17 mouse cellular contexts compared by ENCODE assay signal in the genomic region with DNA sequence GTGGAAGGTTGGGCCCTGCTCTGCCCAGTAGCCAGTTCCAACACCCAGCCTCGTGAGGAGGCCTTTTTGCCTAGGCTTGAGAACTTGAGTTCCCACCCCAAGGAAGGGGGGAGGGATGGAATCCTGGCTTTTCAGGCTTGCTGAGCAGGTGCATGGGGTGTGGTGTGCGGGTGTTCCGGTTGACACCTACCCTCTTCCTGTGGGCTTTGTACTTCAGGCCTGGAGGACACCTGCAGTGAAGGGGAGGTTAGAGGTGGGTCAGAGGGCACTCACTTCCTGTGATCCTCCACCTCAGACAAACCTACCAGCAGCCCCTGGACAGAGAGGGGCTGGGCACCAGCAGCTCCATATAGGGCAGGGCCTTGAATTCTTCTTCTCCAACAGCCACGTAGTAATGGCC. TPM values are rescaled to one million over a fixed set of nuclear protein-coding genes. Genes with fewer than 3 reads are reported as not detected.
A peak's percentile ranks its signal among the peaks of the same experiment; 100 is the strongest.
DNase-seq lines count a peak whose midpoint lies in the region; ATAC-seq and TF ChIP-seq lines count a peak whose summit lies in the region.
"Had no signal": no experiment of that assay in that cellular context is flagged by ENCODE, and none has a peak within 500 bp of the region (broad histone marks: within the 10 kb centered on the region; RNA-seq: fewer than 3 reads in every experiment).

No protein-coding gene starts in this region.

- ATAC-seq in heart, embryonic 12.5 days (ENCODE audit: insufficient number of reproducible peaks, low FRiP score) = 0 out of 2 replicates have a peak, but pooled peaks have one; percentile 10
- ATAC-seq in stomach, postnatal 0 days (ENCODE audit: low FRiP score, low TSS enrichment) = no peak
- no peak for ATAC-seq in forebrain, postnatal 0 days
- ATAC-seq: intestine, embryonic 16.5 days; midbrain, embryonic 15.5 days had no signal

- H3K9ac ChIP-seq in heart, embryonic 12.5 days = no peak overlapping the region
- H3K9ac ChIP-seq in stomach, postnatal 0 days (ENCODE audit: low read length) = no peak overlapping the region
- no peak overlapping the region for H3K9ac ChIP-seq in forebrain, postnatal 0 days
- H3K9ac ChIP-seq: midbrain, embryonic 15.5 days had no signal

- H3K27me3 ChIP-seq in heart, embryonic 12.5 days (replicated peaks) = no peaks in the 10 kb centered on the region
- no peaks in the 10 kb centered on the region for H3K27me3 ChIP-seq in spleen, adult 2 months (ENCODE audit: control insufficient read depth, insufficient read depth, low read length)
- H3K27me3 ChIP-seq in stomach, postnatal 0 days (ENCODE audit: control insufficient read depth, insufficient read depth, low read length) = no peaks in the 10 kb centered on the region
- no peaks in the 10 kb centered on the region for H3K27me3 ChIP-seq in forebrain, postnatal 0 days (ENCODE audit: insufficient read depth, low read length)
- H3K27me3 ChIP-seq: midbrain, embryonic 15.5 days had no signal

- DNase-seq in heart, adult 9 months (ENCODE audit: low spot score in 2 of 2) = no peak
- no peak for DNase-seq in spleen, adult 2 months (ENCODE audit: low read depth in 1 of 2, low spot score in 2 of 2)
- DNase-seq in spleen, postnatal 14 days (ENCODE audit: low spot score in 2 of 2) = no peak
- DNase-seq in stomach, postnatal 0 days (ENCODE audit: low spot score) = no peak
- no peak for DNase-seq in adrenal gland, postnatal 36 days
- DNase-seq in forebrain, postnatal 0 days = no peak
- no peak for DNase-seq in c-Kit-positive CD71-positive TER-119-positive erythroid progenitor cells, embryonic 14.5 days (ENCODE audit: low spot score)
- DNase-seq: adrenal gland, postnatal 25 days; gastrocnemius, postnatal 25 days; heart, postnatal 14 days; kidney, postnatal 4 days had no signal

- H3K27ac ChIP-seq in heart, embryonic 12.5 days (ENCODE audit: poor library complexity, severe bottlenecking) = no peak overlapping the region
- peak overlapping the region; percentile 53 for H3K27ac ChIP-seq in spleen, adult 2 months (ENCODE audit: insufficient read depth, low read length)
- 0 out of 2 replicates have a peak overlapping the region, but pooled peaks have one; percentile 24 for H3K27ac ChIP-seq in stomach, postnatal 0 days (replicated peaks)
- no peak overlapping the region for H3K27ac ChIP-seq in forebrain, postnatal 0 days (ENCODE audit: low read depth, low read length)
- H3K27ac ChIP-seq: midbrain, embryonic 15.5 days had no signal

- peaks cover 43% of the 10 kb centered on the region for H3K36me3 ChIP-seq in heart, embryonic 12.5 days
- peaks cover 13% of the 10 kb centered on the region for H3K36me3 ChIP-seq in spleen, adult 2 months (ENCODE audit: control insufficient read depth, insufficient read depth, low read length)
- peaks cover 10% of the 10 kb centered on the region for H3K36me3 ChIP-seq in stomach, postnatal 0 days (ENCODE audit: control insufficient read depth, insufficient read depth, low read length)
- H3K36me3 ChIP-seq in forebrain, postnatal 0 days (ENCODE audit: insufficient read depth) = peaks cover 23% of the 10 kb centered on the region

- WGBS in heart, embryonic 12.5 days = 71% methylated on average over 4 of the region's 4 CpGs
- WGBS in spleen, adult 2 months = 65% methylated on average over 4 of the region's 4 CpGs
- 59% methylated on average over 4 of the region's 4 CpGs for WGBS in stomach, postnatal 0 days
- 81% methylated on average over 4 of the region's 4 CpGs for WGBS in forebrain, postnatal 0 days

- H3K4me1 ChIP-seq in heart, embryonic 12.5 days (replicated peaks) = peaks cover 6% of the 10 kb centered on the region
- peaks cover 12% of the 10 kb centered on the region; the same call in 1 of the 2 replicates for H3K4me1 ChIP-seq in spleen, adult 2 months (ENCODE audit: control insufficient read depth, insufficient read depth, insufficient read length)
- no peaks in the 10 kb centered on the region for H3K4me1 ChIP-seq in stomach, postnatal 0 days (replicated peaks; ENCODE audit: control insufficient read depth, insufficient read depth)
- H3K4me1 ChIP-seq in forebrain, postnatal 0 days (ENCODE audit: insufficient read depth) = no peaks in the 10 kb centered on the region

- no peak overlapping the region for H3K4me2 ChIP-seq in heart, embryonic 12.5 days
- H3K4me2 ChIP-seq in stomach, postnatal 0 days (replicated peaks; ENCODE audit: low read depth) = no peak overlapping the region
- no peak overlapping the region for H3K4me2 ChIP-seq in forebrain, postnatal 0 days (ENCODE audit: low read depth)
- H3K4me2 ChIP-seq: liver, embryonic 11.5 days; midbrain, embryonic 15.5 days had no signal

- TF ChIP-seq CTCF in spleen, adult 2 months (IDR thresholded peaks at IDR 0.05; ENCODE audit: extremely low read depth, insufficient read depth, insufficient read length, insufficient replicate concordance) = no peak
- no peak for TF ChIP-seq CTCF in stomach, postnatal 0 days (IDR thresholded peaks at IDR 0.05; ENCODE audit: low read depth)
- TF ChIP-seq CTCF in forebrain, postnatal 0 days (IDR thresholded peaks at IDR 0.05; ENCODE audit: low read depth) = no peak

- no peak overlapping the region for H3K4me3 ChIP-seq in heart, embryonic 12.5 days
- no peak overlapping the region for H3K4me3 ChIP-seq in spleen, adult 2 months (ENCODE audit: extremely low read depth, insufficient read depth, insufficient read length)
- no peak overlapping the region for H3K4me3 ChIP-seq in stomach, postnatal 0 days (ENCODE audit: low read depth, low read length)
- no peak overlapping the region for H3K4me3 ChIP-seq in forebrain, postnatal 0 days (ENCODE audit: low read depth, low read length)
- H3K4me3 ChIP-seq: erythroblast, embryonic 14.5 days; midbrain, embryonic 15.5 days had no signal

- TF ChIP-seq EP300 in stomach, postnatal 0 days (optimal IDR thresholded peaks at IDR 0.05) = no peak

- TF ChIP-seq POLR2A in spleen, adult 2 months (IDR thresholded peaks at IDR 0.05; ENCODE audit: low read depth, low read length) = no peak

- H3K9me3 ChIP-seq in heart, embryonic 12.5 days (replicated peaks) = no peaks in the 10 kb centered on the region
- H3K9me3 ChIP-seq in stomach, postnatal 0 days (ENCODE audit: control insufficient read depth, low read length) = no peaks in the 10 kb centered on the region
- H3K9me3 ChIP-seq in forebrain, postnatal 0 days (ENCODE audit: low read length) = no peaks in the 10 kb centered on the region
- H3K9me3 ChIP-seq: midbrain, embryonic 15.5 days had no signal

RNA-seq across cellular contexts. Expression of a gene that starts 4.0 kb away (rescaled TPM):
- polyA plus RNA-seq in heart, embryonic 12.5 days (2016; fragmentation: Nextera tagmentation; extraction: Ambion mirVana) = 0.82 and 1.4 TPM in 2 replicates
- polyA plus RNA-seq in spleen, adult 2 months (2012; rRNA removed) = 1.4 and 2.8 TPM in 2 replicates
- polyA plus RNA-seq in stomach, postnatal 0 days (2015; fragmentation: Nextera tagmentation; extraction: Ambion mirVana) = 0.65 and 0.75 TPM in 2 replicates
- 1 to 10 TPM in 1 of 2 experiments, under 1 TPM in 1; 0.73 to 2.6 TPM for total RNA-seq in adrenal gland, postnatal 36 days (2021)
- 3.0 TPM in 1 of 2 replicates, not detected in the other for total RNA-seq in forebrain, postnatal 0 days (2014; rRNA removed)
- polyA plus RNA-seq in forebrain, postnatal 0 days (2015; fragmentation: Nextera tagmentation; extraction: Ambion mirVana) = 3.6 and 4.5 TPM in 2 replicates
- total RNA-seq: common myeloid progenitor, adult 5-6 weeks had no signal
- polyA plus RNA-seq: erythroblast, embryonic 14.5 days had no signal

RNA-seq across cellular contexts. Expression of a gene that starts 8.9 kb away (rescaled TPM):
- 18.6 and 20.0 TPM in 2 replicates for polyA plus RNA-seq in heart, embryonic 12.5 days (2016; fragmentation: Nextera tagmentation; extraction: Ambion mirVana)
- polyA plus RNA-seq in spleen, adult 2 months (2012; rRNA removed) = 28.3 and 31.3 TPM in 2 replicates
- 15.8 and 16.1 TPM in 2 replicates for polyA plus RNA-seq in stomach, postnatal 0 days (2015; fragmentation: Nextera tagmentation; extraction: Ambion mirVana)
- 10 to 100 TPM; 26.2 to 28.0 TPM for total RNA-seq in adrenal gland, postnatal 36 days (2021)
- total RNA-seq in forebrain, postnatal 0 days (2014; rRNA removed) = 25.9 and 31.5 TPM in 2 replicates
- 21.4 and 24.7 TPM in 2 replicates for polyA plus RNA-seq in forebrain, postnatal 0 days (2015; fragmentation: Nextera tagmentation; extraction: Ambion mirVana)

RNA-seq across cellular contexts. Expression of a gene that starts 9.6 kb away (rescaled TPM):
- 139 and 153 TPM in 2 replicates for polyA plus RNA-seq in heart, embryonic 12.5 days (2016; fragmentation: Nextera tagmentation; extraction: Ambion mirVana)
- 119 and 129 TPM in 2 replicates for polyA plus RNA-seq in spleen, adult 2 months (2012; rRNA removed)
- polyA plus RNA-seq in stomach, postnatal 0 days (2015; fragmentation: Nextera tagmentation; extraction: Ambion mirVana) = 168 and 169 TPM in 2 replicates
- total RNA-seq in adrenal gland, postnatal 36 days (2021) = 10 to 100 TPM; 93.0 to 96.7 TPM
- total RNA-seq in forebrain, postnatal 0 days (2014; rRNA removed) = 151 and 155 TPM in 2 replicates
- 215 and 218 TPM in 2 replicates for polyA plus RNA-seq in forebrain, postnatal 0 days (2015; fragmentation: Nextera tagmentation; extraction: Ambion mirVana)

RNA-seq across cellular contexts. Expression of a gene that starts 9.6 kb away (rescaled TPM):
- 155 and 156 TPM in 2 replicates for polyA plus RNA-seq in heart, embryonic 12.5 days (2016; fragmentation: Nextera tagmentation; extraction: Ambion mirVana)
- polyA plus RNA-seq in spleen, adult 2 months (2012; rRNA removed) = 185 and 203 TPM in 2 replicates
- polyA plus RNA-seq in stomach, postnatal 0 days (2015; fragmentation: Nextera tagmentation; extraction: Ambion mirVana) = 222 and 230 TPM in 2 replicates
- 100 to 1,000 TPM; 187 to 192 TPM for total RNA-seq in adrenal gland, postnatal 36 days (2021)
- 255 and 301 TPM in 2 replicates for total RNA-seq in forebrain, postnatal 0 days (2014; rRNA removed)
- polyA plus RNA-seq in forebrain, postnatal 0 days (2015; fragmentation: Nextera tagmentation; extraction: Ambion mirVana) = 226 and 261 TPM in 2 replicates

RNA-seq across cellular contexts. Expression of a gene that starts 13.7 kb away (rescaled TPM):
- 42.3 and 44.2 TPM in 2 replicates for polyA plus RNA-seq in heart, embryonic 12.5 days (2016; fragmentation: Nextera tagmentation; extraction: Ambion mirVana)
- polyA plus RNA-seq in spleen, adult 2 months (2012; rRNA removed) = 16.3 and 19.7 TPM in 2 replicates
- polyA plus RNA-seq in stomach, postnatal 0 days (2015; fragmentation: Nextera tagmentation; extraction: Ambion mirVana) = 34.2 and 40.2 TPM in 2 replicates
- 10 to 100 TPM; 32.8 to 34.2 TPM for total RNA-seq in adrenal gland, postnatal 36 days (2021)
- total RNA-seq in forebrain, postnatal 0 days (2014; rRNA removed) = 89.2 and 120 TPM in 2 replicates
- polyA plus RNA-seq in forebrain, postnatal 0 days (2015; fragmentation: Nextera tagmentation; extraction: Ambion mirVana) = 144 and 146 TPM in 2 replicates

Comparison
In these comparisons a context has a peak if more than half of its experiments do, and no peak if none do; other contexts are left out.
1. H3K27ac ChIP-seq: peak in spleen, adult 2 months (single experiment) and stomach, postnatal 0 days (single experiment); none in heart, embryonic 12.5 days (single experiment) and forebrain, postnatal 0 days (single experiment).